Mouse (Mus musculus): ENCODE measurements around the gene Dock8. TPM values are rescaled to one million over a fixed set of nuclear protein-coding genes. Genes with fewer than 3 reads are reported as not detected.

The Dock8 gene
- polyA plus RNA-seq, 1 experiment from 2014 or later = 0.15 TPM

GRCm38 (mm10) chr19:25155709-25156108, 156.4 kb downstream of the Dock8 start:
- no peak for ATAC-seq
- no peaks in the 10 kb centered on the region for H3K36me3 ChIP-seq (ENCODE audit: control insufficient read depth, insufficient read depth, low read length)
- no peaks in the 10 kb centered on the region for H3K27me3 ChIP-seq (ENCODE audit: control insufficient read depth, insufficient read depth, low read depth, low read length)
- no peak overlapping the region for H3K4me2 ChIP-seq (ENCODE audit: low read length)
- H3K4me3 ChIP-seq (ENCODE audit: low read depth, low read length) = no peak overlapping the region
- H3K27ac ChIP-seq (ENCODE audit: low read length) = no peak overlapping the region
- WGBS = 81% methylated on average over 11 of the region's 11 CpGs
- H3K9ac ChIP-seq (ENCODE audit: low read depth, low read length) = no peak overlapping the region
- H3K9me3 ChIP-seq (replicated peaks; ENCODE audit: control insufficient read depth, low read length, poor library complexity, severe bottlenecking) = no peaks in the 10 kb centered on the region
- no peaks in the 10 kb centered on the region for H3K4me1 ChIP-seq (ENCODE audit: control insufficient read depth, insufficient read depth, low read length)

GRCm38 (mm10) chr19:25162270-25162669, 162.9 kb downstream of the Dock8 start:
- no peak overlapping the region for H3K4me3 ChIP-seq (ENCODE audit: low read depth, low read length)
- H3K9me3 ChIP-seq (replicated peaks; ENCODE audit: control insufficient read depth, low read length, poor library complexity, severe bottlenecking) = no peaks in the 10 kb centered on the region
- H3K4me2 ChIP-seq (ENCODE audit: low read length) = no peak overlapping the region
- no peaks in the 10 kb centered on the region for H3K36me3 ChIP-seq (ENCODE audit: control insufficient read depth, insufficient read depth, low read length)
- WGBS = 88% methylated on average over 3 of the region's 3 CpGs
- no peak for ATAC-seq
- no peak overlapping the region for H3K9ac ChIP-seq (ENCODE audit: low read depth, low read length)
- no peaks in the 10 kb centered on the region; the same call in 1 of the 2 replicates for H3K27me3 ChIP-seq (ENCODE audit: control insufficient read depth, insufficient read depth, low read depth, low read length)
- no peak overlapping the region for H3K27ac ChIP-seq (ENCODE audit: low read length)
- no peaks in the 10 kb centered on the region for H3K4me1 ChIP-seq (ENCODE audit: control insufficient read depth, insufficient read depth, low read length)

- H3K4me1 ChIP-seq (ENCODE audit: control insufficient read depth, insufficient read depth, low read length) = no peaks in the 10 kb centered on the region
- H3K4me3 ChIP-seq (ENCODE audit: low read depth, low read length) = no peak overlapping the region
- H3K27me3 ChIP-seq (ENCODE audit: control insufficient read depth, insufficient read depth, low read depth, low read length) = no peaks in the 10 kb centered on the region; the same call in 1 of the 2 replicates
- H3K36me3 ChIP-seq (ENCODE audit: control insufficient read depth, insufficient read depth, low read length) = no peaks in the 10 kb centered on the region
- no peaks in the 10 kb centered on the region for H3K9me3 ChIP-seq (replicated peaks; ENCODE audit: control insufficient read depth, low read length, poor library complexity, severe bottlenecking)
- 91% methylated on average over 12 of the region's 12 CpGs for WGBS
- ATAC-seq = no peak
- H3K4me2 ChIP-seq (ENCODE audit: low read length) = no peak overlapping the region
- H3K27ac ChIP-seq (ENCODE audit: low read length) = no peak overlapping the region
- H3K9ac ChIP-seq (ENCODE audit: low read depth, low read length) = no peak overlapping the region
Measured at GRCm38 (mm10) chr19:25163426-25163825, 164.1 kb downstream of the Dock8 start.

- Histone ChIP-seq H3K36me3 (ENCODE audit: control insufficient read depth, insufficient read depth, low read length) (no peaks in the 10 kb centered on the region), H3K9ac (ENCODE audit: low read depth, low read length) (no peak overlapping the region), H3K27ac (ENCODE audit: low read length) (no peak overlapping the region), H3K4me3 (ENCODE audit: low read depth, low read length) (no peak overlapping the region), H3K9me3 (replicated peaks; ENCODE audit: control insufficient read depth, low read length, poor library complexity, severe bottlenecking) (no peaks in the 10 kb centered on the region), H3K4me2 (ENCODE audit: low read length) (no peak overlapping the region), H3K4me1 (ENCODE audit: control insufficient read depth, insufficient read depth, low read length) (no peaks in the 10 kb centered on the region), H3K27me3 (ENCODE audit: control insufficient read depth, insufficient read depth, low read depth, low read length) (no peaks in the 10 kb centered on the region; the same call in 1 of the 2 replicates)
- ATAC-seq = no peak
- WGBS = 84% methylated on average over 9 of the region's 9 CpGs
Measured at GRCm38 (mm10) chr19:25166412-25166811, 167.1 kb downstream of the Dock8 start.

GRCm38 (mm10) chr19:25171395-25171794, 172.1 kb downstream of the Dock8 start:
- Histone ChIP-seq H3K36me3 (ENCODE audit: control insufficient read depth, insufficient read depth, low read length) (no peaks in the 10 kb centered on the region), H3K4me1 (ENCODE audit: control insufficient read depth, insufficient read depth, low read length) (no peaks in the 10 kb centered on the region), H3K9me3 (replicated peaks; ENCODE audit: control insufficient read depth, low read length, poor library complexity, severe bottlenecking) (no peaks in the 10 kb centered on the region), H3K4me3 (ENCODE audit: low read depth, low read length) (no peak overlapping the region), H3K27me3 (ENCODE audit: control insufficient read depth, insufficient read depth, low read depth, low read length) (no peaks in the 10 kb centered on the region), H3K27ac (ENCODE audit: low read length) (no peak overlapping the region), H3K4me2 (ENCODE audit: low read length) (no peak overlapping the region), H3K9ac (ENCODE audit: low read depth, low read length) (no peak overlapping the region)
- ATAC-seq = no peak
- 57% methylated on average over 10 of the region's 10 CpGs for WGBS

GRCm38 (mm10) chr19:25176746-25177145, 177.4 kb downstream of the Dock8 start:
- Histone ChIP-seq H3K27me3 (ENCODE audit: control insufficient read depth, insufficient read depth, low read depth, low read length) (no peaks in the 10 kb centered on the region), H3K4me2 (ENCODE audit: low read length) (no peak overlapping the region), H3K36me3 (ENCODE audit: control insufficient read depth, insufficient read depth, low read length) (no peaks in the 10 kb centered on the region), H3K4me3 (ENCODE audit: low read depth, low read length) (no peak overlapping the region), H3K4me1 (ENCODE audit: control insufficient read depth, insufficient read depth, low read length) (no peaks in the 10 kb centered on the region), H3K27ac (ENCODE audit: low read length) (no peak overlapping the region), H3K9ac (ENCODE audit: low read depth, low read length) (no peak overlapping the region), H3K9me3 (replicated peaks; ENCODE audit: control insufficient read depth, low read length, poor library complexity, severe bottlenecking) (no peaks in the 10 kb centered on the region)
- no peak for ATAC-seq
- 92% methylated on average over 11 of the region's 11 CpGs for WGBS

- Histone ChIP-seq H3K27ac (ENCODE audit: low read length) (no peak overlapping the region), H3K4me3 (ENCODE audit: low read depth, low read length) (no peak overlapping the region), H3K4me2 (ENCODE audit: low read length) (no peak overlapping the region), H3K4me1 (ENCODE audit: control insufficient read depth, insufficient read depth, low read length) (0 out of 2 replicates have a peak, but pooled peaks cover 3% of the 10 kb centered on the region), H3K9me3 (replicated peaks; ENCODE audit: control insufficient read depth, low read length, poor library complexity, severe bottlenecking) (no peaks in the 10 kb centered on the region), H3K9ac (ENCODE audit: low read depth, low read length) (no peak overlapping the region), H3K36me3 (ENCODE audit: control insufficient read depth, insufficient read depth, low read length) (no peaks in the 10 kb centered on the region), H3K27me3 (ENCODE audit: control insufficient read depth, insufficient read depth, low read depth, low read length) (no peaks in the 10 kb centered on the region)
- WGBS = 95% methylated on average over 6 of the region's 6 CpGs
- ATAC-seq = no peak
Measured at GRCm38 (mm10) chr19:25180024-25180423, 180.7 kb downstream of the Dock8 start.

GRCm38 (mm10) chr19:25180547-25180946, 181.2 kb downstream of the Dock8 start:
- 0 out of 2 replicates have a peak, but pooled peaks cover 3% of the 10 kb centered on the region for H3K4me1 ChIP-seq (ENCODE audit: control insufficient read depth, insufficient read depth, low read length)
- no peak overlapping the region for H3K4me2 ChIP-seq (ENCODE audit: low read length)
- no peak overlapping the region for H3K9ac ChIP-seq (ENCODE audit: low read depth, low read length)
- H3K27ac ChIP-seq (ENCODE audit: low read length) = no peak overlapping the region
- 90% methylated on average over 6 of the region's 6 CpGs for WGBS
- ATAC-seq = no peak
- H3K9me3 ChIP-seq (replicated peaks; ENCODE audit: control insufficient read depth, low read length, poor library complexity, severe bottlenecking) = no peaks in the 10 kb centered on the region
- no peak overlapping the region for H3K4me3 ChIP-seq (ENCODE audit: low read depth, low read length)
- H3K36me3 ChIP-seq (ENCODE audit: control insufficient read depth, insufficient read depth, low read length) = no peaks in the 10 kb centered on the region
- H3K27me3 ChIP-seq (ENCODE audit: control insufficient read depth, insufficient read depth, low read depth, low read length) = no peaks in the 10 kb centered on the region

GRCm38 (mm10) chr19:25184076-25184475, 184.7 kb downstream of the Dock8 start:
- Histone ChIP-seq H3K9ac (ENCODE audit: low read depth, low read length) (no peak overlapping the region), H3K9me3 (replicated peaks; ENCODE audit: control insufficient read depth, low read length, poor library complexity, severe bottlenecking) (no peaks in the 10 kb centered on the region), H3K27me3 (ENCODE audit: control insufficient read depth, insufficient read depth, low read depth, low read length) (no peaks in the 10 kb centered on the region), H3K27ac (ENCODE audit: low read length) (no peak overlapping the region), H3K4me3 (ENCODE audit: low read depth, low read length) (no peak overlapping the region), H3K4me1 (ENCODE audit: control insufficient read depth, insufficient read depth, low read length) (0 out of 2 replicates have a peak, but pooled peaks cover 3% of the 10 kb centered on the region), H3K36me3 (ENCODE audit: control insufficient read depth, insufficient read depth, low read length) (no peaks in the 10 kb centered on the region), H3K4me2 (ENCODE audit: low read length) (no peak overlapping the region)
- WGBS = 69% methylated on average over 7 of the region's 7 CpGs
- no peak for ATAC-seq

All from midbrain, embryonic 16.5 days (tissue).